Mouse (Mus musculus) small intestine, adult 2 months (tissue): Measurements from ENCODE around the gene S100a2.

Experiments used
- CTCF ChIP-seq: fragments of 200-500 bp; IDR thresholded peaks from 2 replicates; pipeline ENCODE4 v1.5.1; 2012; ENCODE audit warnings: low read depth, mild to moderate bottlenecking, control low read depth, inconsistent platforms, low read length, moderate library complexity, mixed read lengths; ENCODE audit not compliant: insufficient replicate concordance, insufficient read length; ENCODE audit errors: extremely low read depth
- POLR2A ChIP-seq: fragments of 200-500 bp; IDR thresholded peaks from 2 replicates; pipeline ENCODE4 v1.6.1; 2012; ENCODE audit warnings: low read depth, mild to moderate bottlenecking, control low read depth, inconsistent platforms, low read length, moderate library complexity

DNA sequence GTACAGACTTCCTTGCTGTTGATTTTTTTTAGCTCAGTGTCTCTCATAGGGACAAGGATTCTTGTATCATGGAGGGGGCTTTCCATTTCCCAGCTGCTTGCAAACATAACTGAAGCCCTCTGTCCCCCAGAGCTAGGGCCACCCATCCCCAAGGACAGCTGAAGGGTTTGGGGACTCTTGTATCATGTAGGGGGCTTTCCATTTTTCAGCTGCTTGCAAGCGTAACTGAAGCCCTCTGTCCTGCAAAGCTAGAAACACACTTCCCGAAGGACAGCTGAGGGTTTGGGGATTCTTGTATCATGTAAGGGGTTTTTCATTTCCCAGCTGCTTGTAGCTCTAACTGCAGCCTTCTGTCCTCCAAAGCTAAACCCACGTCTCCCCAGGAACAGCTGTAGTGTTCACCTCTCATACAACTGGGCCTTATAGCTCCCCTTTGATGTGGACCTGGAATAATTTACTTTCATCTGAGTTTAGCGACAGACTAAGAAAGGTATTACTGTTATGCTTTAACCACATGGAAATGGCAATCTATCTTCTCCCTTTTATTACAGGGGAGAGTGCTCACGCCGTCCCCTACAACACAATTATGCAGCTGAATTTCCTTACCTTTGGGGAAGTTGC lies 29.9 kb upstream of the S100a2 start, which contains the start of gene S100a3:
- TF ChIP-seq POLR2A (no peak), CTCF (no peak)
